Mouse (Mus musculus) megakaryocyte, embryonic 14.5 days (primary cell): ENCODE measurements around the gene Mrps9.

Experiments
- FLI1 ChIP-seq: IDR thresholded peaks from 2 replicates; pipeline ENCODE4 v1.6.1; 2012; ENCODE audit warnings: low read length, inconsistent platforms, mixed read lengths
- GATA1 ChIP-seq: IDR thresholded peaks from 3 replicates; pipeline ENCODE4 v1.6.1; 2012; ENCODE audit warnings: mixed read lengths, low read length, inconsistent platforms, borderline replicate concordance

DNA sequence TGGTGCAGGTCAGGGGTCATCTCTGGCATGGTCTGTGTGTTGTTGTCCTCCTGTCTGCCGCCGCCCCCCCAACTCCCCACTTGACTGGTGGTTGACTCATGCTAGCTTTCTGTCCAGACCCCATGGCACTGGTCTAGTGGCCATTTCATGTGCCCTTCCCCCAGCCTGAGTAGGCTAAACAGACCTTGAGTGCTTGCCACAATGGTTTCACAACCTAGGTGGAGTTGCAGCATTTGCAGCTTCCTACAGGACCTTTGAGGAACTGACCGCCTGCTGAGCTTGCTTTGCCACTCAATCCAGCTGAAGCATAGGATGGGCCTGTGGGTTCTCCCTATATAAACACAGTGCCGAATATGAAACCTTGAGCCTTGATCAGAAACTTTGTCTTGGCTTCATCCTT lies 15.0 kb downstream of the Mrps9 start:
- TF ChIP-seq GATA1 (no peak), FLI1 (no peak)
